Mouse (Mus musculus) ovary, adult 18-20 months (tissue): ENCODE results near the gene Actr5.

Experiments used
- DNase-seq: peaks from one replicate; pipeline ENCODE4 v3.0.0; 2022; ENCODE audit warnings: low spot score, mixed read lengths

Actr5 gene

DNA sequence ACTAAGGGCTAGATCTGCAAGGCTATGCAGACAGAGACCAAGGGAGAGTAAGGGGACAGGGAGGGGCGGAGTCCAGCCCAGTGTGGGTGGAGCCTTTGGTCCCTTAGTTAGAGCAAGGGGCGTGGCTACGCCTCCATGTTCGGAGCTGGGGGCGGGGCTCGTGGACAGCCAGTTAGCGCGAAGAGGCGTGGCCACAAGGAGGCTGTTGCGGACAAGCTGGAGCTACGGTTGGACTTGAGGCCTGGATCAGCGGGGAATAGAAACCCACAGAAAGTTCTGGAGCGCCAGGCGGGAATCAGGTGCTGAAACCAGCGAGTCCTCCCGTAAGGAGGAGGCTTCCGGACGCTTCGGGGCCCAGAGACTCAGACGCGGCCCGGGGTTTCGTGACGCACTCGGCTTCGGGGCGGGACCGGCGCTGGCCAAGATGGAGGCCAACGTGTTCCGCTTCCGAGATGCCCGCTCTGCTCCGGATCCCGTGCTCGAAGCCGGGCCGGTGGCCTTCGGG lies at the start of gene Actr5:
TSS of gene Actr5 (plus strand) at position 171 of the 505 bp plus-strand sequence.
- peak; percentile 87 for DNase-seq

DNA sequence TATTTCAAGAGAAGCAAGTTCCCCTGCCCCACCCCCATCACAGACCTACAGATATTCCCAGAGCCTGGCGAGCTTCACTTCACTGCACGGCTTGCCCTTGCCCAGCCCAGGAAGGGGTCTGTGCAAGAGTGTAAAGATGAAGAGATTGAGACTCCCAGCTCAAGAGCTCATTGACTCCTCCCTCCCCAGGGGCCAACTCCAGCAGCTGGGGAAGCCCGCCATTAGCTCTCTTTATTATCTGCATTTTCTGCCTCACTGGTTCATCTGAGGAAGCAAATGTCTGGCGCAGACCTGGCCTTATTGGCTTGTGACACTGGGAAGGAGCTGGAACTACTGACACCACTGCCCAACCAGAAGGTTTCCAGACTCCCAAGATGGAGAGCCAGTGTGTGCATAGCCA lies 44.7 kb upstream of the Actr5 start:
- no peak for DNase-seq

DNA sequence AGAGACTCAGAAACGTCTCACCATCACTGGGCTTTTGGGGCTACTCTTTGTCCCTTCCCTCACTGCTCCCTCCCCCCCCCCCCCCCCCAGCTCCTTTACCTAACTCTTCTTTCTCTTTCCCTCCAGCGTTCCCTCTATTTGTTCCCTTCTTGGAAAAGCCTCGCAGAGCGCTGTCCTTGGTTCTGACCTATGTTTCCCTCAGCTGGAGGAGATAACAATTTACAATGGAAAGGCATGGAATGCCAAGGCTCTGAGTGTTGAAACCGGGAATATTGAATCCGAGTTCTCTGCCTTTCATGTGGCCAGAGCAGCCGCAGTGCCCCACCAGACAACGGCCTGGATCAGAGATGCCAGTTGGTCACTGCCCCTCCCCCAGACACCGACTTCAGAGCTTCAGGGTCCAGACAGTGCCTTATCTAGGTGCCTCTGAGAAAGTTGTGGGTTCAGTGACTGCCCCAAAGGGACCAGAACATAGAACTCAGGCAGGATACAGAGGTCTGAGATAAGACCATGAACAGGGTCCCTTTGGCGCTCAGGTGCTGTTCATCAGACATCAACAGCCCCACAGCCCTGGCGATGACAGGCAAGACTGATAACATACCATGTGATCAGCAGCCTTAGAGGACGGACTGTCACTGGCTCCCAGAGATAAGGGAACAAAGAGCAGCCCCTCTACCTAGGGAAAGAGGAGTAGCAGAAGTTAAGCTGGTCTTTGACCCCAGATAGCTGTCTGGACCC lies 39.9 kb upstream of the Actr5 start:
- DNase-seq: peak; percentile 8

DNA sequence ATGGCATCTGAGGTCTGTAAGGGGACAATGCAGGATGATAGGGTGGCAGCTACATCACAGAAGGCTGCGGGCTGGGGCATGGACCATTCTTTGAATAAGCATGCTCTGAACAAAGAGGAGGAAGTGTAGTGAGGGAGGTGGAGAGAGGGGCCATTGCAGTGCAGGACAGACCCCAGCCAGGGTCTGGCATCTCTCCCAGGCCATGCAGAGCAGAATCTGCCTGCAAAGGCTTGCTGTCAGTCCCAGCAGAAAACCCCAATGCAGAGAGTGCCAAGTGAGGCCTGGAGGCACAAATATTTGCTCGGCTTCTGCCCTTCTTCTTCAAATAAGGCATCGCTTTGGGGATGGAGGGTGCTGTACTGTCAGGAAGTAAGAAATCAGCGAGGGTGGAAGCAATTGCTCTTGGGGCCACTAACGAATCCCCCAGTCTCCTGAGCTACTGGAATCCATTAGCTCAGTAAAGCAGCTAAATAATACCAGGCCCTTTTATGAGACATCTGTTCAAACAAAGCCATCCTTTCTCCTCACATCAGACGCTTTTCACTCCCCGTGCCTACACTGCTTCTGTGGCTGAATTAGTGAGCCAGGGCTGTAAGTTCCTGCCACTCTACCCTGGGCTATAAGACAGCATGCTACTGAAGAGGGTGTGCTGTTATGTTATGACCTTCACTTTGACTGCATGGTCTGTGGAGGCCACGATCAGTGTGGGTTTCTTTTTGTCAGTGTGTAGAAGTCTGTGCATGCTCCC lies 36.0 kb upstream of the Actr5 start:
- DNase-seq: no peak

DNA sequence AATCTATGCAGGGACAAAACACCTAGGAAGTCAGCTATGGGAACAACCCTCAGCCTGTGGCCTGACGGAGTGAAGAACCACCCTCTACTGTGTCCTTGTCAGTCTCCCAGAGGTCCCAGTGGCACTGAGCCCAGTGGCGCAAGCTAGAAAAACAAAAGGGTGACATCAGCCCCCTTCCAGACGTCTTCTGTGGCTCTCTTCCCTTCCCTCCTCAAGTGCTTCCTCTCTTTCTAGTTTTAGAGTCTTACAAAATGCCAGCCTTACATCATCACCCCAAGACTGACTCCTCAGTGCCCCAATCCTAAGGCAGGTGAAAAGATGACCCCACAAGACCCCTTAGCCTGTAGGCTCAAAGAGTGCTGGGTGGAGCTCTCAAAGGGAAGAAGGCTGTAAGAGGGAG lies 34.2 kb upstream of the Actr5 start:
- no peak for DNase-seq

DNA sequence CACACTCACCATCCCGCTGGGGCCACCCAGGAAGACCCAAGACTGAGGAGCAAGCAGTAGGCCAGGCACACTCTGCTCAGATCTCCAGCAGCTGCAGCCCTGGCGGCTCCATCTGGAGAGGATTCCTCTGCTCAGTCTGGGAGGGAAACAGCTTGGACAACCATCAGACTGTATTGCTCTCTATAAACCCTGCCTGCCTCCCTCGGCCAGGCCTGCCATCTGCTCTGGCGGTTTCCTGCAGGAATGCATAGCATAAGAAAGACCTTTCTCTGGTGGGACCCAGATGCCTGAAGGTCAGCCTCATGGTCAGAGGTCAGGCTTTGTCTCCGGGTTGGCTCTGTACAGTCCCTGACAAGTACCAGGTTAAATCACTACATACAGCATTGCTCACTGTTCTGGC lies 33.4 kb upstream of the Actr5 start:
- DNase-seq: no peak

DNA sequence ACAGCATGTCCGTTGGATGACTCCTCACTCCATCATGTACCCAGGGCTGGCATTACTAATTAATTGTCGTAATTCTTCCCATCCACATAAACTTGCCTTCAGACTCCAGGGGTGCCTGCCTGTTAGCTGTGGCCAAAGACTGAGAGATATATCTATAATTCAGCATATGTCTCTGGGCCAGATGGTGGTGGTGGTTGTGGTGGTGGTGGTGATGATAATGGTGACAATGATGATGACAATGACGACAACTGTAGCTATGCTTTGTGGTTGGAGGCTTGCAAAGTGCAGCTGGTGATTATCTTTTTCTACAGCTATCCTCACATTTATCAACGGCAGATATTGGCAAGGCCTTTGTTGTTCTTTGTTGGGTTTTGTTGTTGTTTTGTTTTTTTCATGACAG lies 31.3 kb upstream of the Actr5 start:
- no peak for DNase-seq

DNA sequence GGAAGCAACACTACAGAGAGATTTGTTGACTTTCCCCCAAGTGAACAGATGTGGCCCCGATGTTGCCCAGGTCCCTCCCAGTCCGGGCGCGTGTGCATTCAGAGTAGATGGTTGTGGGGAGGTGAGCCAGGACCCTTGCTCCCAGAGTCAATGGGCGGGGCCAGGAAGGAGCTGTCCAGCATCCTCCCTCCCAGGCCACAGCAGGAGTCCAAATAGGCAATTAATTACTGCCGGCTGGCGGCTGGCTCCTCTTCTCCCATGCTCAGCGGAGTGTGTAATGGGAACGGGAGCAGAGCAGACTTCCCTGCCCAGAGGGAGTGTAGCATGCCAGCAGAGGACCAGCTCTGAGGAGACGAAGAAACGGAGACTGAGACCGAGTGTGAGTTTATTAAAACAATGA lies 29.6 kb upstream of the Actr5 start:
- no peak for DNase-seq

DNA sequence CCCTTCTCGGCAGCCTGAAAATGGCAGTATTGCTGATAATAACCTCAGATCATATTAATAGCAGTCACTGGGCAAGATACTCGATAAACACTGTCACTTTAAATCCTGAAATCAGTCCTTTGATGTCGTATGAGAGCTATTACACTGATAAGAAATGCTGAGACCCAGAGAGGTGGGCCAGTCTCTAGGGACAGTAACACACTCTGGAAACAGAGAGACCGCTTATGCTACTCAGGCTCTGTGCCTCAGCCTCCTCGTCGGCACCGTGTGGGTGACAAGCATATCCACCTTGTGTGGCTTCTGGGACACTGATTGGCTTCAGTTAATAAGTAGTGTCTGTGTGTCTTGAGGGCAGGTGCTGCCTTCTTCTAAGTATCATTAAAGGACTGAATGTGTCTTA lies 29.1 kb upstream of the Actr5 start:
- DNase-seq: no peak

DNA sequence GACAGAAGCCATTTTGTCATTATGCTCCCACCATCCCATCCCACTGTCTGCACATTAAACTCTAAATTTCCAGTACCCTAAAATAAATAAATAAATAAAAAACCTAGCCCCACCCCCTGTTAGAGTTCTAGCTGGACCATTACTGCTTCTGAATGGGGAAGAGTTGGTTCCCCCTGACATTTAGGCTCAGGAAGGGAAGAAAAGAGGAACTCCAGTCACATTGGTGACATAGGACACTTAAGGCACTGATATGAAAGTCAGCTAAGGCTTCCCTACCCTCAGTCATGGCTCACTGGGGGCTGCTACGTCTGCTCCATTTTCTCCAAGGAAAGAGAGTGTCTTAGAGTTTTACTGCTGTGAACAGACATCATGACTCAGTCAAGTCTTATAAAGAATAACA lies 27.9 kb upstream of the Actr5 start:
- DNase-seq: no peak

DNA sequence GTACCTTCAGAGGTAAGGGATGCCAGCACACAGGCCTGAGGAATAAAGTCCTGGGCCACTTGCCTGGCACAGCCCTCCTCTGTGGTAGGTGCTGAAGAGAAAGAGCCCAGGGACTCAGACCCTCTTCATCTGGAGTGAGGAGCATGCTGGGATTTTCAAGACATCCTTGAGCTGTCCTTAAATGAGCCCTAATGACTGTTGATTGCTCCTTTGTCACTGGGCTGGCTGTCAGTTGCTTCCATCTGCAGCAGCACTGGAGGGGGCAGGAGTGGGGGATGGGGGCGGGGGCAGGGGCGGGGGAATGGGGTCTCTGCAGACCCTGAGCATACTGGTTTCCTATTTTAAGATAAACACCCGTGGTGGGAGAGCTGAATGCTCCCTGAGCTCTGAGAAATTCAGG lies 24.2 kb upstream of the Actr5 start:
- DNase-seq: no peak

DNA sequence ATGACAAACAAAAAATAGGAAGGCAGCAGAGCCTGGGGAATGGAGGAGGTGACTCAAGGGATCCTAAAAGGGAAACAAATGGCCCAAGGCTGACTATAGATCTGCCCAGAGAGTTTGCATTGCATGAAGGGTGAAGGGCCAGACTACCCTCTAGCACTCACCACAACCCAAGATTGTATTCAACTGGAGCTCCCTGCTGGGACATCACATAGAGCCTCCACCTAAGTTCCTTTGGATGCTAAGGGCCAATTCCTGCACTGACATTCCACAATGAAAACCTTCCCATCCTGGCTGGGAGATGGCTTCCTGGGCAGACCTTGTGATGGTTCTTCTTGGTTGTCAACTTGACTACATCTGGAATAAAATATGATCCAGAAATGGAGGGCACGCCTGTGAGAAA lies 23.4 kb upstream of the Actr5 start:
- DNase-seq: no peak

DNA sequence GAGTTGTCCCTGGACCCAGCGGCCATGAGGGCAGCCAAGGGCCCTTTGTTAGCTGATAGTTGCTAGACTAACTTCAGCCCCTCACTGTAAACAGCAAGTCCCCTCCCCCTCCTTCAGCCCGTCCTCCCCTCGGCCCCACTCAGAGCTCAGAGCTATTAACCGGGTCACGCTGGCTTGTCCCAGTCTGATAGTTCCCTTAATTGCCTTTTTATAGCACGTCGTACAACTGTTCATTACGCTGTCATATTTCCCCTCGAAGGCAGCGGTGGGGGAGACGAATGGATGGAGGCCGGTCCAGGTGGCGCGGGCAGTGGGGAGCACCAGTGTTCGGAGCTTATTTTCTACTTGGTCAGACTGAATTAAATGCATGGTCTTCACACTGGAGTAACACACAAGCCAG lies 22.0 kb upstream of the Actr5 start:
- no peak for DNase-seq

DNA sequence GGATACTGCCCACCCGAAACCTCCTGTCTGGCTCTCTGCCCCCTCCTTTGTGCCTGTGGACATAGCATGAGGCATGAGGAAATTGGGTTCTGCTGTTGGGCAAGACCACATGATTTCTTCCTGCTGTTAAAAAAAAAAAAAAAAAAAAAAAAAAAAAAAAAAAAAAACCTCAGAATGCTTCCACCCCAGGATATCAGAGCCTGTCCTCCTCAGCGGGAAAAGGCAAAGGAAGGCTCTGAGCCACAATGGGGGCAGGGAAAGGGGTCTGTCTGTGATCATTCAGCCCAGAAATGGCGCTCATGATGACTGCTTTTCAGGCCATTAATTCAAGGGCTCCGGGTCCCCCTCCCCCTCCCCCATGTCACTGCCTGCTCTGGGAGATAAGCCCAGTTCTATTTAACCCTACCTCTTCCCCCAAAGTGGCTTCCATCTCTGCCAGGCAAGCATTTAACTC lies 18.1 kb upstream of the Actr5 start:
- DNase-seq: no peak

DNA sequence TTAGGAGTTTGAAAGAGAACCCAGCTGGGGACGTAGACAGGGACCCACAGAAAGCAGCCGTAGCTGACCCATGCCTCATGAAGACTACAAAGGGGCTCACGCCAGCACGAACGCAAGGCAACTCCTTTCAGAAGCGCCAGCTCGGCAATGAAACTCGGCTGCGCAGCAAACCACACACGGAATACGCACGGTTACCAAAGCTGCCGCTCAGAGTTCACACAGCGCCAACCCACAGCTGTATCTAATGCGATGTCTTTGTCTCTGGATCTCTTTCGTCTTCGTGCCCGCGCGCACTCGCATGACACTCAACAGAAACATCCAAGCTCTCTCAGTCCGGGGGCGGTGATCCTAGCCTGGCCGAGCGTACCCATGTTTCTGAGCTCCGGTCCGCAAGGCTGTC lies 15.0 kb upstream of the Actr5 start:
- DNase-seq: no peak

DNA sequence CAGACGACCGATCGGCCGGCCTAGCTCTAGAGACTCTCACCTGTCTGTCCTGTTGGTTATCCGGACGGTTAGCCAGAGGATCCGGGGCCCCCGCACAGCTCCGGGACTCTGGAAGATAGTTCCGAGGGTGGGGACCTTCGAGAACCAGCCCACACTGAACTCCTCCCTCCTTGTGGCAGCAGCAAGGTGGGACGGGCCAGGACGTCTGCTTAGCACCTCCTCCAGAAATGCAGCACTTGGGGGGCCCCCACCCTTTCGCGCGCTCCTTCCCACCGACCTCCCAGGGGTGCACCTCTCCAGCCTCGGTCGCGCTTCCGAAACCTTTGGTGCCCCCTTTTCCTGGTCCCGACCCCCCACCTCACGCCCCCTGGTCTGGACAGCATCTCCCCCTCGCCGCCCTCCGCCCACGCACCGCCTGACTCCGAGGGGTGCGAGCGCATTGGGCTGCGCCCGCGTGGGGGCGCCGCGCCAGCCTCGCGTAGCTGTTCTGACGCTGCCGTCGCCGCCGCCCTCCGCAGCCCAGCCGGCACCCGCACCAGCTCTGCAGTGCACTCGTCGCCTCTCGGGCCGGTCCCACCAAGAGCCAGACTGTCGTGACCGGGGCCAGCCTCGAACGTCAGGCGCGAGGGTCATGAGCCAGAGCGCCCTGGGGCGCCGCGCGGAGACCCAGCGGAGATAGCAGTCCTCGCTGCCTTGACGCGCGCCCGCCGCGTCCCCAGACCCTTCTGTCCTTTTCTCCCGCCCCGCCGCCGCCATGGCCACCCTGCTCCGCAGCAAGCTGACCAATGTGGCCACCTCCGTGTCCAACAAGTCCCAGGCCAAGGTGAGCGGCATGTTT lies 14.0 kb upstream of the Actr5 start, which contains the start of gene Slc32a1:
TSS of gene Slc32a1 (plus strand) at position 280 of the 838 bp plus-strand sequence.
- DNase-seq: no peak

DNA sequence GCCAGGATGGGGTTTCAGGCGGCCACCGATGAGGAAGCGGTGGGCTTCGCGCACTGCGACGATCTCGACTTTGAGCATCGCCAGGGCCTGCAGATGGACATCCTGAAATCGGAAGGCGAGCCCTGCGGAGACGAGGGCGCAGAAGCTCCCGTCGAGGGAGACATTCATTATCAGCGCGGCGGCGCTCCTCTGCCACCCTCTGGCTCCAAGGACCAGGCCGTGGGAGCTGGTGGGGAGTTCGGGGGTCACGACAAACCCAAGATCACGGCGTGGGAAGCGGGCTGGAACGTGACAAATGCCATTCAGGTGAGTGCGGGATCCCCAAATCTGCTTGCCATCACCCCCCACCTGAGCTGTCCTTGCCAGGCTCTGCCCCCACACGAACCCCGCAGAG lies 13.4 kb upstream of the Actr5 start:
- DNase-seq: no peak

DNA sequence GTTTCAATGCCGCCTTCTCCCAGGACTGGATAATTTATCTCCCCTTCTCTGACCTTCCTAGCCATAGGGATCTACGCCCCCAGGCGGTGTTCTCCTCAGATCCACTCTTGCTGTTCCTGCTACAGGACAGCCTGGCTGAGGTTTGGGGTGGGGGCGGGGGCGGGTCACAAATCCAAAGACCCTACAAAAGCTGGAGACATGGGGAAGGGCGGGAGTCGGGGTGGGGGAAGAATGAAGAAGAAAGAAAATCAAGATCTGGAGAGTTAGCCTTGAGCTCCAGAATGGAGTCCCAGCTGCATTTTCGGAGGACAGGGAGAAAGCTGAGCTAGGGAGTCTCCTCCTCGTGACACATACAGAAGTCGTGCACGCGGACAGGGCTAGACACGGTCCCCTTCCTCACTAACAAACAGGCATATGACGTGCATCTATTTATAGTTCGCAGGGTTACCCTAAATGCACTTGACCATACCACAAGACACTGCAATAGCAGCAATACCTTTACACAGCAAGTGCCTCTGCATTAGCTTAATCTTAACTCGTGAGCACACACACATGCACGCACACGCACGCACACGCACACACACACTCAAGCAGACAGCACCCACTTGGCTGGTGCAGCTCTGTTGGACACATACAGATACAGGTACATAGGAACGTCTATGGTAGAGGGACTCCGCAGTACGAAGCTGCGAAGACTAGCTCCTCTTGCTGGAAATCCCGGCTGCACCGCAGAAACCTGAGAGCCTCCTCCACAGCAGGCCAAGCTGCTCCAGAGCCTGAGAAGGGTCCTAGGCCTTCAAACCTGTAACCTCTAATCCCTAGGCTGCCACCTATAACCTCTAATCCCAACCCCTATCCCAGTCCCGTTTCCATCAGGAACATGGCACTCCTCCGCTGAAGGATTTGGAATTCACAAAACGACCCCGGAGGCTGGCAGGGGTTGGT lies 12.7 kb upstream of the Actr5 start:
- no peak for DNase-seq

DNA sequence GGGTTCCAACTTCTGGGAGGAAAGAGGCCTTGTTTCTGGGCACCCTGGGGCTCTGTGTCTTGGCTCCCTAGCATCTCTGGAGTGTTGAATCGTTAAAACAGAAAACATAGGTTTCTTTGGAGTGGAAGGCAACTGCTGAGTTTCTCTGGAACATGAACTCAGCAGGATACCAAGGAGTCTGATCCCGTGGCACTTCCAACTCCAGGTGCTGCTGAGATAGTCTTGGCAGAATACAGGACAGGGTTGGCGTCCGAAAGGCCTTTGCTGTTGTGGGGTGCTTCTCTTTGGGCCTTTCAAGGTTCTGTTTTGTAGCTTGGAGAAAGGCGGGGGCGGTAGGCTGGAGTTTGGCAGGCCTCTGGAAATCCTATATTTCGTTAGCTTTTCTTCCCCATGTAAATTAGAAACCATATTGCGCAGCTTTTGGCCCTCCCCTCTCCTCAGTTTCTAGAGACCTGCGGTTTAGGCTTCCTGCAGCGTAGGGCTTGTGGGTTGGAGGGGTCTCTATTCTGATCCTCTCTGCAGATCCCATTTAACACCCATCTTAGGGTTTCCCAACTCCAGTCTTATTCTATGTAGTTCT lies 11.9 kb upstream of the Actr5 start:
- DNase-seq: no peak

DNA sequence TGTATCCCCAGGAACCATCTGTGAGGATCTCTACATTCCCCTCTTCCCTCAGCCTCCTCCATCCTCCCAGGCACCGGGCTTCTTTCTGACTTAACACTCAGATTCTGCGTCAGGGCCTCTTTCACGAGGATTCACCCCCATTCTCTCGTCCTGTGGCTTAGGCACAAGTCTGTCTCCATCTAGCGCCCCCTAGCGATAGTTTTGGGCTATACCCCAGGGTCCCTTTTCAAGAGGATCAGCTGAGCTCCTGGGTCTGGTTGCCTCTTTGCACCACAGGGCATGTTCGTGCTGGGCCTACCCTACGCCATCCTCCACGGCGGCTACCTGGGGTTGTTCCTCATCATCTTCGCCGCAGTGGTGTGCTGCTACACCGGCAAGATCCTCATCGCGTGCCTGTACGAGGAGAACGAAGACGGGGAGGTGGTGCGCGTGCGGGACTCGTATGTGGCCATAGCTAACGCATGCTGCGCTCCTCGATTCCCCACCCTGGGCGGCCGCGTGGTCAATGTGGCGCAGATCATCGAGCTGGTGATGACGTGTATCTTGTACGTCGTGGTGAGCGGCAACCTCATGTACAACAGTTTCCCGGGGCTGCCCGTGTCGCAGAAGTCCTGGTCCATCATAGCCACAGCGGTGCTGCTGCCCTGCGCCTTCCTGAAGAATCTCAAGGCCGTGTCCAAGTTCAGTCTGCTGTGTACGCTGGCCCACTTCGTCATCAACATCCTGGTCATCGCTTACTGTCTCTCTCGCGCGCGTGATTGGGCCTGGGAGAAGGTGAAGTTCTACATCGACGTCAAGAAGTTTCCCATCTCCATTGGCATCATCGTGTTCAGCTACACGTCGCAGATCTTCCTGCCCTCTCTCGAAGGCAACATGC lies 10.9 kb upstream of the Actr5 start:
- no peak for DNase-seq
